Mouse (Mus musculus) ES-E14 (cell line): ENCODE data around the gene Ephb6. TPM values are rescaled to one million over a fixed set of nuclear protein-coding genes. Genes with fewer than 3 reads are reported as not detected.
"Not testable (repeated sequence)": the region's sequence is repeated elsewhere in the genome, so short reads cannot be mapped to it uniquely, and the experiment has no call there.

Experiments
- DNase-seq: peaks from one replicate; pipeline ENCODE4 v3.0.0-alpha.2; 2013; ENCODE audit warnings: low read depth, low spot score
- H3K27ac ChIP-seq: 2 replicates; pipeline ENCODE4 v1.5.1; 2012; ENCODE audit warnings: low read depth, mild to moderate bottlenecking, low read length, moderate library complexity, mixed read lengths; ENCODE audit not compliant: poor library complexity, insufficient read depth, severe bottlenecking
- H3K36me3 ChIP-seq: 2 replicates; pipeline ENCODE4 v1.6.1; 2012; ENCODE audit warnings: mild to moderate bottlenecking, low read length, moderate library complexity, mixed read lengths; ENCODE audit not compliant: control insufficient read depth, poor library complexity, insufficient read depth, severe bottlenecking
- H3K4me1 ChIP-seq, 2 experiments: fragments of 150-350 bp in 1 of 2; sonication (generic) in 1 of 2; 2 replicates each; pipeline ENCODE4 v1.6.1; 2012; ENCODE audit warnings: low read length in 2 of 2, mild to moderate bottlenecking in 1 of 2, mixed read lengths in 1 of 2; ENCODE audit not compliant: control insufficient read depth in 2 of 2, insufficient read depth in 2 of 2, poor library complexity in 1 of 2
- H3K4me3 ChIP-seq, 2 experiments: fragments of 150-350 bp in 1 of 2; sonication (generic) in 1 of 2; 2 replicates each; pipeline ENCODE4 v1.5.1; 2012; ENCODE audit warnings: low read length in 2 of 2, low read depth in 1 of 2, mild to moderate bottlenecking in 1 of 2, mixed read lengths in 1 of 2; ENCODE audit not compliant: insufficient read depth in 1 of 2, poor library complexity in 1 of 2, severe bottlenecking in 1 of 2
- H3K9ac ChIP-seq: 2 replicates; pipeline ENCODE4 v1.6.1; 2012; ENCODE audit warnings: low read depth, mild to moderate bottlenecking, low read length, mixed read lengths; ENCODE audit not compliant: poor library complexity, insufficient read depth, severe bottlenecking
- H3K9me3 ChIP-seq: fragments of 150-350 bp; sonication (generic); 2 replicates; pipeline ENCODE4 v1.6.1; 2012; ENCODE audit warnings: low read depth, mild to moderate bottlenecking, low read length; ENCODE audit not compliant: control insufficient read depth, insufficient read depth
- CHD2 ChIP-seq: IDR thresholded peaks from 2 replicates; pipeline ENCODE4 v1.6.1; 2014; ENCODE audit warnings: mild to moderate bottlenecking, low read depth, low read length, inconsistent platforms
- HCFC1 ChIP-seq: IDR thresholded peaks from 2 replicates; pipeline ENCODE4 v1.6.1; 2012; ENCODE audit warnings: low read length, inconsistent platforms, borderline replicate concordance; ENCODE audit not compliant: insufficient read depth
- MAFK ChIP-seq: IDR thresholded peaks from 2 replicates; pipeline ENCODE4 v1.6.1; 2014; ENCODE audit warnings: mild to moderate bottlenecking, low read depth, low read length, inconsistent platforms; ENCODE audit not compliant: insufficient read depth
- ZC3H11A ChIP-seq: IDR thresholded peaks from 2 replicates; pipeline ENCODE4 v1.6.1; 2012; ENCODE audit warnings: low read depth, mild to moderate bottlenecking, inconsistent platforms, low read length, borderline replicate concordance
- ZNF384 ChIP-seq: IDR thresholded peaks from 2 replicates; pipeline ENCODE4 v1.6.1; 2012; ENCODE audit warnings: low read depth, low read length, inconsistent platforms
- in situ Hi-C, 2 experiments: fragments of 600-800 bp; cut with MboI; formaldehyde crosslinking; loops; one replicate each; pipeline ENCODE4 v1.15.1; 2025; ENCODE audit warnings: low sequenced_read_pairs in 2 of 2, inconsistent platforms in 1 of 2; ENCODE audit not compliant: unreplicated experiment in 2 of 2
- total RNA-seq: library from RNA; depleted of rRNA; stranded (reverse); fragments of 300-350 nt; gene quantifications from 2 replicates; pipeline ENCODE4 v1.2.3, GENCODE M21; 2012

The Ephb6 gene
- total RNA-seq, 1 experiment = 5.4 TPM

DNA sequence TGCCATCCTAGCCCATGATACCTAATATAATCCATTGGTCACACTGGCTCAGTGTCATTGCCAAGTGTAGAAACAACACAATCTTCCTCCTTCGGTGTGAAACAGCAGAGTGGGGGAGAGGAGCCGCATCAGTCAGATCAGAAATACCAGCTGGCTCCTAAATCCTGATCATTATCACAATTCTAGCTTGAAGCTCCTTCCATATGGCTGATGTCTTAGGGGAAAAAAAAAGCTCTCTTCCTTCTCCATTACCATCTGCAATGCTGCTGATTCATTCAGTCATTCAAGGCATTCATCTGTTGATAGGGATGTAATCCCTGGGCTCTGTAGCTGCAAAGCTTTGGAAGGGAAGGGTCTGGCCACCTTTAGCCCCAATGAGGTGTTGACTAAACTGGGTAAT is 45.0 kb upstream of the Ephb6 start:
- Histone ChIP-seq H3K9me3 (0 out of 2 replicates have a peak, but pooled peaks cover 1% of the 10 kb centered on the region), H3K4me3 (no peak overlapping the region), H3K9ac (no peak overlapping the region), H3K4me1 (peaks cover 5% of the 10 kb centered on the region in 2 experiments; a peak in 3 of 4 replicates), H3K27ac (no peak overlapping the region), H3K36me3 (no peaks in the 10 kb centered on the region)
- DNase-seq = no peak
- no peak for TF ChIP-seq CHD2
- TF ChIP-seq MAFK = no peak
- no peak for TF ChIP-seq ZNF384
- TF ChIP-seq HCFC1 = no peak
- no peak for TF ChIP-seq ZC3H11A
- in situ Hi-C loops = no loop called here

DNA sequence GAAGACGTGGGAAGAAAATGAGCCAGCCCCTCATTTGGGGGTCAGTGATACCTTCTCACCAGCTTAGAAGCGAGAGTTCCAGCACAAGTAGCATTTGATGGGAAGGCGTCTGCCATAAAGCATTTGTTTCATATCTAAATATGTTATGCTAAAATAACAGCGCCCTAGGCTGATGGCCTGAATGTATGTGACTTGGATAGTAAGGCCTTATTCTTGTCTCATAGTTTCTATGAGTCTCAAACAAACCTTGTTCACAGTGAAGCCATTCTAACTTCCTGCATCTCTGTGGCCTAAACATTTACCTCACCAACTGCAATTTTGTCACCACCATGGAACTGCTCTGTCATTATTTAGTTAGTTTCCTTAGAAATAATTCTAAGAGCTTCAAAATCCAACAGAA is 42.7 kb upstream of the Ephb6 start:
- Histone ChIP-seq H3K9me3 (0 out of 2 replicates have a peak, but pooled peaks cover 1% of the 10 kb centered on the region), H3K4me1 (peaks cover 3 to 7% of the 10 kb centered on the region in 2 experiments; a peak in 3 of 4 replicates), H3K36me3 (no peaks in the 10 kb centered on the region), H3K4me3 (no peak overlapping the region), H3K27ac (no peak overlapping the region), H3K9ac (no peak overlapping the region)
- DNase-seq = no peak
- in situ Hi-C loops = no loop called here
- TF ChIP-seq CHD2 = no peak
- no peak for TF ChIP-seq ZNF384
- no peak for TF ChIP-seq ZC3H11A
- no peak for TF ChIP-seq HCFC1

DNA sequence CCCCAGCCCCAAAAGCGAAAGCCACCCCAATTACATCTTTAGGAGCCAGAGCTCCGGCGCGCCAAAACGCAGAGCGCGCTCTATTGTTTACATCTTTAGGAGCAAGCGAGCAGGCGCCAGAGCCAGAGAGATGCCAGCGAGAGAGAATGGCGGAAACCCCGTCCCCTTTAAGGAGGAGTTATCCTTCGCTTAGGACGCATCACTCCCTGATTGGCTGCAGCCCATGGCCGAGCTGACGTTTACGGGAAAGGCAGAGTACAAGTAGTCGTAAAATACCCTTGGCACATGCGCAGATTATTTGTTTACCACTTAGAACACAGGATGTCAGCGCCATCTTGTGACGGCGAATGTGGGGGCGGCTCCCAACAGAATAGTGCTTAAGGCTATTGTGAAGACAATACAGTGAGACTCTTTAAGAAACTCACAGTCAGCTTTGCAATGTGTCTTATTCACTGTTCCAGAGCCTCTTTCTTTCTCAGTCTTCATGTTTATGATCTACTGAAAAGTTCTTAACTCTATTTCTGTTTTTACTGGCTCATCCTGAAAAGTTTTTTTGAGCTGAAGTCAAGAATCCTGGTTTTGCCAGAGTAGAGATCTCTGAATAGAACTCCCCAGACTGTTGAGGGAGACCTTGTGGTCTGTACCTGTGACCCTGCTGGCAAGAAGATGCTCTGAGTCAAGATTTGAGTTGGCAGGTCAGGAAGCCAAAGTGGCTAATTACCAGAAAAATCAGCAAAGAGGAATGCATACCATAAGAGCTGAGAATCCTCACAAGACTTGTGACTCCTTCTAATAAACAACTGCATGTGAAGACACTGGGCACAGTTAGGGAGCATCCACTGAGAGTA is 42.0 kb upstream of the Ephb6 start:
- H3K9me3 ChIP-seq, DNase-seq, H3K4me1 ChIP-seq, H3K36me3 ChIP-seq, H3K27ac ChIP-seq, H3K9ac ChIP-seq, in situ Hi-C loops, H3K4me3 ChIP-seq: not testable (repeated sequence)

DNA sequence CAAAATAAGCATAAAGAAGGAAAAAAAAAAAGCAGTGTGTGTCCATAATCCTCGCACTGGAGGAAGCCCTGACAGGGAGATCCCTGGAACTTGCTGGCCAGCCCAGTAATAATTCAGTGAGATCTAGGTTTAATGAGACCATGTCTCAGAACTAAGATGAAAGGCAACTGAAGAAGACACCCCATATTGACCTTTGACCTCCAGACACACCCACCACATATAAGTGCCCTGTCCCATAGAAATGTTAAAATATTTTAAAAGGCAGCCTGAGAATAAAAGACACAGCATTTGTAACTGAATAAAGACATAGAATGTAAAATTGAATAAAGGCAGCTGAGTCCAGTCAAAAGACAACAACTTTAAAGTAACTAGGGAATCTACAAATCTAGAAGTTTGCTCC is 40.0 kb upstream of the Ephb6 start:
- in situ Hi-C loops = no loop called here

More for the DNA sequence above, 40.0 kb upstream of the Ephb6 start:
- H3K9me3 ChIP-seq = 0 out of 2 replicates have a peak, but pooled peaks cover 1% of the 10 kb centered on the region
- no peak overlapping the region for H3K4me3 ChIP-seq
- H3K36me3 ChIP-seq = no peaks in the 10 kb centered on the region
- H3K9ac ChIP-seq = no peak overlapping the region
- H3K27ac ChIP-seq = peak overlapping the region; percentile 8; the same call in 1 of the 2 replicates
- DNase-seq = no peak
- TF ChIP-seq ZNF384 (no peak), ZC3H11A (no peak), CHD2 (no peak), HCFC1 (no peak), MAFK (no peak)
- H3K4me1 ChIP-seq = peaks cover 0 to 2% of the 10 kb centered on the region in 2 experiments; a peak in 1 of 4 replicates
